ENCODE assay signal across 7 mouse cellular contexts in genomic region chr17:66450526-66451070, GRCm38 (mm10). TPM values are rescaled to one million over a fixed set of nuclear protein-coding genes. Genes with fewer than 3 reads are reported as not detected.
A peak's percentile ranks its signal among the peaks of the same experiment; 100 is the strongest.
DNase-seq lines count a peak whose midpoint lies in the region; ATAC-seq and TF ChIP-seq lines count a peak whose summit lies in the region.

No protein-coding gene starts in this region.

- H3K4me2 ChIP-seq in kidney, postnatal 0 days (ENCODE audit: low read length), result peak overlapping the region; percentile 100
- peak overlapping the region; percentile 98 for H3K4me2 ChIP-seq in embryonic facial prominence, embryonic 14.5 days (ENCODE audit: low read depth, low read length)
- peak overlapping the region; percentile 92 for H3K4me2 ChIP-seq in intestine, embryonic 14.5 days (ENCODE audit: low read length)
- H3K4me2 ChIP-seq in neural tube, embryonic 14.5 days (ENCODE audit: low read depth, low read length), result peak overlapping the region; percentile 93

- no peak for TF ChIP-seq CTCF in kidney, postnatal 0 days (IDR thresholded peaks at IDR 0.05; ENCODE audit: low read depth)

- peaks cover 9% of the 10 kb centered on the region for H3K4me1 ChIP-seq in kidney, postnatal 0 days (replicated peaks; ENCODE audit: insufficient read depth, low read length)
- H3K4me1 ChIP-seq in embryonic facial prominence, embryonic 14.5 days (ENCODE audit: control insufficient read depth, insufficient read depth, low read length), result peaks cover 18% of the 10 kb centered on the region; the same call in 1 of the 2 replicates
- H3K4me1 ChIP-seq in intestine, embryonic 14.5 days (replicated peaks; ENCODE audit: control insufficient read depth, insufficient read depth, low read length), result peaks cover 31% of the 10 kb centered on the region
- H3K4me1 ChIP-seq in neural tube, embryonic 14.5 days (ENCODE audit: control insufficient read depth, insufficient read depth, low read length), result peaks cover 19% of the 10 kb centered on the region

- intact Hi-C loops in left cerebral cortex, postnatal 14 days (cut with DNase I), result loop anchor here (2.0 kb wide), 1 partner anchor 34 kb away; no protein-coding TSS in a partner anchor

- no peak for ATAC-seq in kidney, postnatal 0 days (replicated peaks; ENCODE audit: low FRiP score, low read depth)
- no peak for ATAC-seq in embryonic facial prominence, embryonic 14.5 days (ENCODE audit: low read depth)
- ATAC-seq in intestine, embryonic 14.5 days (replicated peaks; ENCODE audit: low FRiP score, low TSS enrichment, low read depth), result no peak
- ATAC-seq in neural tube, embryonic 14.5 days (ENCODE audit: low read depth), result no peak

- peak; percentile 16 for DNase-seq in kidney, postnatal 0 days (ENCODE audit: low spot score)
- DNase-seq in kidney, postnatal 25 days, result no peak
- no peak for DNase-seq in embryonic facial prominence, embryonic 14.5 days (ENCODE audit: low spot score)
- DNase-seq in intestine, embryonic 14.5 days (ENCODE audit: low spot score), result peak; percentile 56
- DNase-seq in left cerebral cortex, postnatal 14 days (ENCODE audit: low spot score in 2 of 2), result no peak
- no peak for DNase-seq in spleen, adult 18-20 months

- H3K4me3 ChIP-seq in kidney, postnatal 0 days (replicated peaks; ENCODE audit: low read depth, low read length), result peak overlapping the region; percentile 80
- H3K4me3 ChIP-seq in embryonic facial prominence, embryonic 14.5 days (ENCODE audit: low read depth, low read length), result peak overlapping the region; percentile 79
- H3K4me3 ChIP-seq in intestine, embryonic 14.5 days (ENCODE audit: low read depth, low read length), result peak overlapping the region; percentile 73
- H3K4me3 ChIP-seq in neural tube, embryonic 14.5 days (ENCODE audit: low read depth, low read length), result peak overlapping the region; percentile 82

- H3K27me3 ChIP-seq in kidney, postnatal 0 days (ENCODE audit: insufficient read depth, low read length), result no peaks in the 10 kb centered on the region
- H3K27me3 ChIP-seq in embryonic facial prominence, embryonic 14.5 days (replicated peaks; ENCODE audit: control insufficient read depth, insufficient read depth, low read length), result peaks cover 35% of the 10 kb centered on the region
- peaks cover 34% of the 10 kb centered on the region for H3K27me3 ChIP-seq in intestine, embryonic 14.5 days (replicated peaks; ENCODE audit: control insufficient read depth, insufficient read depth, low read length)
- H3K27me3 ChIP-seq in neural tube, embryonic 14.5 days (ENCODE audit: control insufficient read depth, insufficient read depth, low read length), result no peaks in the 10 kb centered on the region

- peak overlapping the region; percentile 81; the same call in 1 of the 2 replicates for H3K9ac ChIP-seq in kidney, postnatal 0 days (ENCODE audit: low read depth, low read length)
- H3K9ac ChIP-seq in embryonic facial prominence, embryonic 14.5 days (ENCODE audit: low read depth, low read length), result peak overlapping the region; percentile 76; the same call in 1 of the 2 replicates
- no peak overlapping the region for H3K9ac ChIP-seq in intestine, embryonic 14.5 days (ENCODE audit: low read length)
- no peak overlapping the region for H3K9ac ChIP-seq in neural tube, embryonic 14.5 days (replicated peaks; ENCODE audit: low read depth, low read length)

- H3K27ac ChIP-seq in kidney, postnatal 0 days, result no peak overlapping the region
- no peak overlapping the region for H3K27ac ChIP-seq in embryonic facial prominence, embryonic 14.5 days (replicated peaks; ENCODE audit: low read depth, low read length)
- H3K27ac ChIP-seq in intestine, embryonic 14.5 days (ENCODE audit: low read depth), result no peak overlapping the region
- H3K27ac ChIP-seq in neural tube, embryonic 14.5 days (ENCODE audit: low read depth, low read length), result no peak overlapping the region; the same call in 1 of the 2 replicates

- H3K9me3 ChIP-seq in kidney, postnatal 0 days (replicated peaks; ENCODE audit: low read length), result no peaks in the 10 kb centered on the region
- no peaks in the 10 kb centered on the region for H3K9me3 ChIP-seq in embryonic facial prominence, embryonic 14.5 days (ENCODE audit: control insufficient read depth, low read length)
- no peaks in the 10 kb centered on the region for H3K9me3 ChIP-seq in intestine, embryonic 14.5 days (ENCODE audit: control insufficient read depth, low read length)
- H3K9me3 ChIP-seq in neural tube, embryonic 14.5 days (ENCODE audit: control insufficient read depth, low read length), result no peaks in the 10 kb centered on the region

- 3% methylated on average over 18 of the region's 18 CpGs for WGBS in kidney, postnatal 0 days
- 4% methylated on average over 18 of the region's 18 CpGs for WGBS in embryonic facial prominence, embryonic 14.5 days
- WGBS in intestine, embryonic 14.5 days, result 4% methylated on average over 18 of the region's 18 CpGs
- WGBS in neural tube, embryonic 14.5 days, result 5% methylated on average over 18 of the region's 18 CpGs

- H3K36me3 ChIP-seq in kidney, postnatal 0 days (ENCODE audit: insufficient read depth, low read length), result no peaks in the 10 kb centered on the region
- H3K36me3 ChIP-seq in embryonic facial prominence, embryonic 14.5 days (ENCODE audit: control insufficient read depth, insufficient read depth, low read length), result no peaks in the 10 kb centered on the region
- H3K36me3 ChIP-seq in intestine, embryonic 14.5 days (ENCODE audit: control insufficient read depth, insufficient read depth, low read length), result no peaks in the 10 kb centered on the region
- H3K36me3 ChIP-seq in neural tube, embryonic 14.5 days (ENCODE audit: control insufficient read depth, insufficient read depth, low read length), result no peaks in the 10 kb centered on the region

RNA-seq across cellular contexts. Expression of gene Mtcl1, which starts 1.0 kb away (rescaled TPM):
- polyA plus RNA-seq in kidney, postnatal 0 days (2015; fragmentation: Nextera tagmentation; extraction: Ambion mirVana), result 3.5 and 3.6 TPM in 2 replicates
- 8.2 and 8.8 TPM in 2 replicates for polyA plus RNA-seq in embryonic facial prominence, embryonic 14.5 days (2014; fragmentation: Nextera tagmentation; extraction: Ambion mirVana)
- 11.7 and 14.6 TPM in 2 replicates for polyA plus RNA-seq in intestine, embryonic 14.5 days (2014; fragmentation: Nextera tagmentation; extraction: Ambion mirVana)
- polyA plus RNA-seq in neural tube, embryonic 14.5 days (2014; fragmentation: Nextera tagmentation; extraction: Ambion mirVana), result 33.4 and 33.8 TPM in 2 replicates
- total RNA-seq in left cerebral cortex, postnatal 14 days (2021), result 10 to 100 TPM; 62.7 to 87.2 TPM

Comparison
In these comparisons a context has a peak if more than half of its experiments do, and no peak if none do; other contexts are left out.
1. DNase-seq: peak in kidney, postnatal 0 days (single experiment) and intestine, embryonic 14.5 days (single experiment); none in kidney, postnatal 25 days (0 of 2), embryonic facial prominence, embryonic 14.5 days (single experiment), left cerebral cortex, postnatal 14 days (0 of 2) and spleen, adult 18-20 months (0 of 2).
2. H3K9ac ChIP-seq: peak in kidney, postnatal 0 days (single experiment) and embryonic facial prominence, embryonic 14.5 days (single experiment); none in intestine, embryonic 14.5 days (single experiment) and neural tube, embryonic 14.5 days (single experiment).
3. Peak in every context shown above with its lines, with median percentiles within 50 percentile points of each other: H3K4me2 ChIP-seq and H3K4me3 ChIP-seq.